Mouse (Mus musculus) thymus, postnatal 0 days (tissue): ENCODE data around the gene Sgsm1. TPM values are rescaled to one million over a fixed set of nuclear protein-coding genes. Genes with fewer than 3 reads are reported as not detected.

ENCODE experiments used
- DNase-seq: peaks from one replicate; pipeline ENCODE4 v3.0.0-alpha.2; 2015; ENCODE audit warnings: low spot score
- polyA plus RNA-seq: library from polyadenylated mRNA; unstranded; fragments of >200 nt; fragmentation: Nextera tagmentation; extraction: Ambion mirVana; gene quantifications from 2 replicates; pipeline ENCODE4 v1.2.1, GENCODE M21; 2015

Sgsm1 gene
- polyA plus RNA-seq, 1 experiment from 2014 or later, result 0.99 TPM

GRCm38 (mm10) chr5:113286048-113286447 lies 24.5 kb downstream of the Sgsm1 start:
- no peak for DNase-seq

- no peak for DNase-seq
Measured at GRCm38 (mm10) chr5:113285541-113285940, 25.0 kb downstream of the Sgsm1 start.

GRCm38 (mm10) chr5:113283726-113284125 lies 26.9 kb downstream of the Sgsm1 start:
- no peak for DNase-seq

GRCm38 (mm10) chr5:113281557-113281956 lies 29.0 kb downstream of the Sgsm1 start:
- no peak for DNase-seq

- no peak for DNase-seq
Measured at GRCm38 (mm10) chr5:113280138-113280856, 30.3 kb downstream of the Sgsm1 start.

- DNase-seq, result no peak
Measured at GRCm38 (mm10) chr5:113275839-113276238, 34.7 kb downstream of the Sgsm1 start.

- no peak for DNase-seq
Measured at GRCm38 (mm10) chr5:113271207-113271811, 39.3 kb downstream of the Sgsm1 start.

GRCm38 (mm10) chr5:113270043-113270442 lies 40.5 kb downstream of the Sgsm1 start:
- DNase-seq, result no peak

GRCm38 (mm10) chr5:113268246-113268645 lies 42.3 kb downstream of the Sgsm1 start:
- no peak for DNase-seq

- no peak for DNase-seq
Measured at GRCm38 (mm10) chr5:113265637-113266036, 44.9 kb downstream of the Sgsm1 start.

- no peak for DNase-seq
Measured at GRCm38 (mm10) chr5:113250806-113251205, 59.8 kb downstream of the Sgsm1 start.

GRCm38 (mm10) chr5:113249263-113249930 lies 61.2 kb downstream of the Sgsm1 start:
- no peak for DNase-seq

- DNase-seq, result no peak
Measured at GRCm38 (mm10) chr5:113230196-113230595, 80.4 kb downstream of the Sgsm1 start.

GRCm38 (mm10) chr5:113226632-113227102 lies 83.9 kb downstream of the Sgsm1 start, which contains the start of gene Tmem211:
TSS of gene Tmem211 (plus strand) at chr5:113226909.
- DNase-seq, result peak; percentile 51

- no peak for DNase-seq
Measured at GRCm38 (mm10) chr5:113225686-113226435, 84.7 kb downstream of the Sgsm1 start.

GRCm38 (mm10) chr5:113225271-113225670 lies 85.3 kb downstream of the Sgsm1 start:
- DNase-seq, result no peak

- no peak for DNase-seq
Measured at GRCm38 (mm10) chr5:113223888-113224287, 86.7 kb downstream of the Sgsm1 start.

GRCm38 (mm10) chr5:113221147-113221865 lies 89.3 kb downstream of the Sgsm1 start, which contains the start of gene 2900026A02Rik:
TSS of gene 2900026A02Rik (minus strand) at chr5:113221236.
- DNase-seq, result peak; percentile 70

GRCm38 (mm10) chr5:113220383-113221146 lies 90.0 kb downstream of the Sgsm1 start:
- no peak for DNase-seq

GRCm38 (mm10) chr5:113219876-113220275 lies 90.7 kb downstream of the Sgsm1 start:
- DNase-seq, result no peak
